ENCODE assay signal across 18 mouse cellular contexts in the genomic region with DNA sequence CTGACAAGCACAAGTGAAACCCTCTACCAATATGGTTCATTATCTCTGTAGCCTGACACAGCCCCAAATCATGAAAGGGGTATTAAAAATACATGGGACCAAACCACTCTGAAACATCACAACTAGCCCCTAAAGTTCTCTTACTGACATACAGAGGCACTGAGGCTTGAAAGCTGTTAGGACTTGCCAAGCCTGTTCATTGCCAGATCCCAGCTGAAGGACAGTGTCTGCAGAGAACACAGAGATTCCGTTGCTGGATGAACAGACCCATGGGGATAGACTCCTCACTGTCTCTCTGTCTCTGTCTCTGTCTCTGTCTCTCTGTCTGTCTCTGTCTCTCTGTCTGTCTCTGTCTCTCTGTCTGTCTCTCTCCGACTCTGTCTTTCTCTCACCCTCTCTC.
"Had no signal": no experiment of that assay in that cellular context is flagged by ENCODE, and none has a peak within 500 bp of the region (broad histone marks: within the 10 kb centered on the region; RNA-seq: fewer than 3 reads in every experiment).

No protein-coding gene starts in this region.

- H3K4me3 ChIP-seq: layer of hippocampus, adult 2 months; left cerebral cortex, adult 2 months; limb, embryonic 12.5 days; limb, embryonic 15.5 days; midbrain, embryonic 12.5 days had no signal

- H3K9me3 ChIP-seq: limb, embryonic 12.5 days; limb, embryonic 15.5 days; midbrain, embryonic 12.5 days had no signal

- H3K9ac ChIP-seq: limb, embryonic 12.5 days; limb, embryonic 15.5 days; liver, embryonic 14.5 days; liver, postnatal 0 days; lung, embryonic 14.5 days; midbrain, embryonic 12.5 days had no signal

- H3K4me2 ChIP-seq: limb, embryonic 12.5 days; limb, embryonic 15.5 days; liver, embryonic 11.5 days; lung, embryonic 14.5 days; midbrain, embryonic 12.5 days had no signal

- H3K27ac ChIP-seq: kidney, postnatal 0 days; layer of hippocampus, adult 2 months; left cerebral cortex, adult 2 months; limb, embryonic 12.5 days; limb, embryonic 15.5 days; liver, embryonic 14.5 days; macrophage; midbrain, embryonic 12.5 days had no signal

- H3K36me3 ChIP-seq: limb, embryonic 12.5 days; limb, embryonic 15.5 days; midbrain, embryonic 12.5 days had no signal

- H3K27me3 ChIP-seq: limb, embryonic 12.5 days; limb, embryonic 15.5 days; midbrain, embryonic 12.5 days had no signal

- ATAC-seq: liver, postnatal 0 days; lung, postnatal 0 days; midbrain, embryonic 16.5 days had no signal

- H3K4me1 ChIP-seq: limb, embryonic 12.5 days; limb, embryonic 15.5 days; midbrain, embryonic 12.5 days had no signal

- DNase-seq: kidney, postnatal 25 days; layer of hippocampus, adult 9-11 months; liver, postnatal 0 days; lung, embryonic 14.5 days; thymus, adult 18-20 months; thymus, postnatal 14 days; thymus, postnatal 4 days had no signal
